Mouse (Mus musculus): ENCODE measurements around the gene Qk. TPM values are rescaled to one million over a fixed set of nuclear protein-coding genes. Genes with fewer than 3 reads are reported as not detected.

The Qk gene
- polyA plus RNA-seq, 1 experiment from 2014 or later: 38.1 TPM

DNA sequence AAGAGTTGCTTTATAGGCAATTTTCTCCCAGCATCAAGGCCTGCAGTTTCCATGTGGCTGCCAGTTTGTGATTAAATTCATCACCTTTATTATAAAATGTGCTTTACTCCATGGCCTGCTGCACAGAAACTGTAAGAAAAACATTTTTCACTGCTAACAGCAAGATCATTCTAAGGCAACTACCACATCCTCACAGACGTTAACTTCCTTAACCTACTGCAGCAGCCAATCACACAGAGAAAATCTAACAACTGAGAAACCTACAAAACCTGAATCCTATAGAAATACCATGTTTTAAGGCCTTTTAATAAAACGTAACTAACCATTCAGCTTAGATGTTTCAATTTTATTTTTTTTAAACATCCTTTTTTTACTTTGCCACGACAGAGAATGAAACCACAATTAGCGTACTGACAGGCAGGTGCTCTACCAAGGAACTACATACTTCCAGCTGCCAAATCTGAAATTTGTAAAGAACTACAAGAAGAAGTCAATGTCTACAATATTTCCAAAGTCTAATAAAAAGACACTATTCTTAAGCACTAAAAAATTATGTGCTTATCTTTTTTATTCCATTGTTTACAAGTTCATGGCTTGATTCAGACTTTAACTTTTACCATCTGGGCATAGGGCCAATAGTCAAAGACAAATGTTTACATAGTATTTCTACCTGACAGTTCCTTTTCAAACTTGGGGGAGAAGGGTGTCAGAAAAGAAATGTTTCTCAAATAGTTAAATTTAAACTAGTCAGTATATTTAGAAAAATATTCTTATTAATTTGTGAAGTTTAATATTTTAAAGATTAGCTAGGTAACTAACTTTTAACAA lies 18.5 kb downstream of the Qk start:
- WGBS: 32% methylated on average over 4 of the region's 4 CpGs
- Histone ChIP-seq H3K27ac (ENCODE audit: low read length) (0 out of 2 replicates have a peak overlapping the region, but pooled peaks have one; percentile 14), H3K4me2 (ENCODE audit: low read depth, low read length) (peak overlapping the region; percentile 44), H3K4me1 (ENCODE audit: control insufficient read depth, insufficient read depth, low read length) (peaks cover 24% of the 10 kb centered on the region), H3K27me3 (ENCODE audit: control insufficient read depth, insufficient read depth, low read length) (no peaks in the 10 kb centered on the region), H3K9me3 (replicated peaks; ENCODE audit: control insufficient read depth, low read length) (no peaks in the 10 kb centered on the region), H3K9ac (ENCODE audit: low read length) (peak overlapping the region; percentile 49), H3K4me3 (ENCODE audit: low read length) (peak overlapping the region; percentile 3), H3K36me3 (ENCODE audit: control insufficient read depth, insufficient read depth) (no peaks in the 10 kb centered on the region)
- ATAC-seq (replicated peaks; ENCODE audit: extremely low read depth, insufficient read depth, low FRiP score): no peak

DNA sequence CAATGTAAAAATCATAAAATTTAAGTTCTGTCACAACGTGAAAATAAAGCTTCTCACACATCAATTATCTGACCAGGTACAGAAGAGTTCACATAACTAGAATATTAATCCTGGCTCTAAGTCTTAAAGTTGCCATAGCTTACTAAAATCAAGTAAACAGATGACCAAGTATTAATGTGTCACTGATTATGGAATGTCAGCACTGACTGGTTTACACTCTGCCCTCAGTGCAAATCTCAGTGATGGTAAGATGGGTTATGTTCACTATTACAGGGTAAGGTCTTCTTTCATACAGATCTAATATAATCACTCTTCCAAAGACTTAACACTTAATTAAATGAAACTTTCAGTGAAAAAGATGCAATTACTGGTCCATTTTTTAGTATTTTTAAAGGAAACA lies 20.3 kb downstream of the Qk start:
- no peaks in the 10 kb centered on the region for H3K27me3 ChIP-seq (ENCODE audit: control insufficient read depth, insufficient read depth, low read length)
- ATAC-seq (replicated peaks; ENCODE audit: extremely low read depth, insufficient read depth, low FRiP score): no peak
- no peak overlapping the region for H3K27ac ChIP-seq (ENCODE audit: low read length)
- H3K4me3 ChIP-seq (ENCODE audit: low read length): no peak overlapping the region
- no peak overlapping the region; the same call in 1 of the 2 replicates for H3K4me2 ChIP-seq (ENCODE audit: low read depth, low read length)
- H3K4me1 ChIP-seq (ENCODE audit: control insufficient read depth, insufficient read depth, low read length): peaks cover 21% of the 10 kb centered on the region
- no peak overlapping the region for H3K9ac ChIP-seq (ENCODE audit: low read length)
- 40% methylated on average over 1 of the region's 1 CpGs for WGBS
- no peaks in the 10 kb centered on the region for H3K9me3 ChIP-seq (replicated peaks; ENCODE audit: control insufficient read depth, low read length)
- no peaks in the 10 kb centered on the region for H3K36me3 ChIP-seq (ENCODE audit: control insufficient read depth, insufficient read depth)

DNA sequence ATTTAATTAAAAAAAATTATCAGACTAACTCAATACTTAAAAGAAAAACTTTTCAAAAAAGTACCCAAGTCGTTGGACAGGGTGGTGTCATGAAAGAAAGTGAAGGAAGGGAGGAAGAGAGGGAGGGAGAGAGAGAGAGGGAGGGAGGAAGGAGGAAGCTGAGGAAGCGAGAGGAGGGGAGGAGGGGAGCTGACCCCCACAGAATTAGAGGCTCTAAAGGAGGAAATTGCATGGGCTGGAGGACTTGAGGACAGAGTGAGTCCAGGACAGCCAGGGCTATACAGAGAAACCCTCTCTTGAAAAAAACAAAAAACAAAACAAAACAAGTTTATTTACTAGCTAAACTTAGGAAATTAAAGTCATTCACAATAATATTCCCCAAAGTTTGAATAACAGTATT lies 27.1 kb downstream of the Qk start:
- no peak overlapping the region for H3K4me2 ChIP-seq (ENCODE audit: low read depth, low read length)
- no peaks in the 10 kb centered on the region for H3K36me3 ChIP-seq (ENCODE audit: control insufficient read depth, insufficient read depth)
- 36% methylated on average over 2 of the region's 2 CpGs for WGBS
- H3K4me1 ChIP-seq (ENCODE audit: control insufficient read depth, insufficient read depth, low read length): peaks cover 22% of the 10 kb centered on the region
- no peak overlapping the region; the same call in 1 of the 2 replicates for H3K27ac ChIP-seq (ENCODE audit: low read length)
- H3K27me3 ChIP-seq (ENCODE audit: control insufficient read depth, insufficient read depth, low read length): no peaks in the 10 kb centered on the region
- no peak overlapping the region for H3K4me3 ChIP-seq (ENCODE audit: low read length)
- no peak overlapping the region for H3K9ac ChIP-seq (ENCODE audit: low read length)
- no peaks in the 10 kb centered on the region for H3K9me3 ChIP-seq (replicated peaks; ENCODE audit: control insufficient read depth, low read length)
- no peak for ATAC-seq (replicated peaks; ENCODE audit: extremely low read depth, insufficient read depth, low FRiP score)

DNA sequence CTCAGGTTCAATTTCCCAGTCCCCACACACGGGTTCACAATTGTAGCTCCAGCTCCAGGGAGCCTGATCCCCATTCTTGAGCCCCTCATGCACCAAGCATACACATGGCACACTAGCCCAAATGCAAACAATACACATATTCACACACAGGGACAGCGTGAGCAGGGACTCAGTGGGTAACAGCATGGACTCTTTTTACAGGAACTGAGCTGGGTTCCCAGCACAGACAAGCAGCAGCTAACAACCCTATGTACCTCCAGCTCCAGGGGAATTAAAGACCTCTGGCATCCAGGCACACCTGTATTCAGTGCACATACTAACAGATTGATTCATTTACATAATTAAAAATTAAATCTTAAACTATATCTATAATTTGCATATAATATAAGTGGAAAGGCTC lies 34.9 kb downstream of the Qk start:
- Histone ChIP-seq H3K9me3 (replicated peaks; ENCODE audit: control insufficient read depth, low read length) (no peaks in the 10 kb centered on the region), H3K4me3 (ENCODE audit: low read length) (no peak overlapping the region), H3K4me2 (ENCODE audit: low read depth, low read length) (peak overlapping the region; percentile 16; the same call in 1 of the 2 replicates), H3K9ac (ENCODE audit: low read length) (no peak overlapping the region), H3K27me3 (ENCODE audit: control insufficient read depth, insufficient read depth, low read length) (no peaks in the 10 kb centered on the region), H3K4me1 (ENCODE audit: control insufficient read depth, insufficient read depth, low read length) (peaks cover 25% of the 10 kb centered on the region), H3K27ac (ENCODE audit: low read length) (no peak overlapping the region), H3K36me3 (ENCODE audit: control insufficient read depth, insufficient read depth) (peaks cover 2% of the 10 kb centered on the region; the same call in 1 of the 2 replicates)
- 41% methylated on average over 2 of the region's 2 CpGs for WGBS
- ATAC-seq (replicated peaks; ENCODE audit: extremely low read depth, insufficient read depth, low FRiP score): no peak

DNA sequence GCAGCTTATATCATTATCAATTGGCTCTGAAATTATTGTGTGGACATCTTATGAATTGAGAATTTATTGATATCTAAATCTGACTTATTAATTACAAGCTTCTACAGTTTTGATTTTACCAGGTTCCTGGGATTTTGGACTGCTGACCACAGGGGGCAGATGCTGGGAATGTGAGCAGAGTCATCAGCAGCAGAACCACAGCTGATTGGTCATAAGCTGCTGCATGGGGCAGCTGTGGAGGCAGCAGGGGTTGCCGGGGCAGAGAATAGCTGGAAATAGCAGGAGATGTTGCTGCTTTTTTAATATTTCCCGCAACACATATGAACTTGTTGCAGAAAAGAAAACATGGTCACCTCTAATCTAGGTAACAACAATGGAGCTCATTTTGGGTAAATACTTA lies 40.1 kb downstream of the Qk start:
- WGBS: 64% methylated on average over 2 of the region's 2 CpGs
- no peak overlapping the region for H3K9ac ChIP-seq (ENCODE audit: low read length)

DNA sequence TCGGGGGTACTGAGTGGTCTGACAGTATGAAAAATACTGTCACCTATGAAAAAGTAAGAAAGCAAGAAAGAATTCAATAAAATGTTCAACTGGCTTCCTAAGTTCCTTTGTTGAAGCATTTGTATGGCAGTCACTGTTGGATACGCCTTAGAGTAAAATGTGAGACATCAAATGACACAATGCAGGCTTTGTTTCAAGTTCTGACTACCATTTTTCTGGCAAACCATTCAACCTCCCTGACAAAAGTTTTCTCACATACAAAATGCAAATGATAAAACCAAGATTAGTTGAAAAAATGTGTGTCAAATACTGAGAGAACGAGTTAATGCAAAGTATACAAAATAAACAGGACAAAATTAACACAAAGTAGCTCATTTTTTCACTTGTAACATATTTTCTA lies 50.1 kb downstream of the Qk start:
- Histone ChIP-seq H3K36me3 (ENCODE audit: control insufficient read depth, insufficient read depth) (peaks cover 2% of the 10 kb centered on the region; the same call in 1 of the 2 replicates), H3K9me3 (replicated peaks; ENCODE audit: control insufficient read depth, low read length) (no peaks in the 10 kb centered on the region), H3K4me3 (ENCODE audit: low read length) (no peak overlapping the region), H3K27me3 (ENCODE audit: control insufficient read depth, insufficient read depth, low read length) (no peaks in the 10 kb centered on the region), H3K27ac (ENCODE audit: low read length) (no peak overlapping the region), H3K9ac (ENCODE audit: low read length) (no peak overlapping the region), H3K4me2 (ENCODE audit: low read depth, low read length) (no peak overlapping the region), H3K4me1 (ENCODE audit: control insufficient read depth, insufficient read depth, low read length) (peaks cover 10% of the 10 kb centered on the region)
- ATAC-seq (replicated peaks; ENCODE audit: extremely low read depth, insufficient read depth, low FRiP score): no peak
- 69% methylated on average over 3 of the region's 3 CpGs for WGBS

More for the DNA sequence above, 40.1 kb downstream of the Qk start:
- peaks cover 7% of the 10 kb centered on the region for H3K4me1 ChIP-seq (ENCODE audit: control insufficient read depth, insufficient read depth, low read length)
- H3K27me3 ChIP-seq (ENCODE audit: control insufficient read depth, insufficient read depth, low read length): no peaks in the 10 kb centered on the region
- no peak overlapping the region for H3K4me2 ChIP-seq (ENCODE audit: low read depth, low read length)
- no peak overlapping the region for H3K27ac ChIP-seq (ENCODE audit: low read length)
- peaks cover 9% of the 10 kb centered on the region; the same call in 1 of the 2 replicates for H3K36me3 ChIP-seq (ENCODE audit: control insufficient read depth, insufficient read depth)
- no peaks in the 10 kb centered on the region for H3K9me3 ChIP-seq (replicated peaks; ENCODE audit: control insufficient read depth, low read length)
- no peak overlapping the region for H3K4me3 ChIP-seq (ENCODE audit: low read length)
- ATAC-seq (replicated peaks; ENCODE audit: extremely low read depth, insufficient read depth, low FRiP score): no peak

DNA sequence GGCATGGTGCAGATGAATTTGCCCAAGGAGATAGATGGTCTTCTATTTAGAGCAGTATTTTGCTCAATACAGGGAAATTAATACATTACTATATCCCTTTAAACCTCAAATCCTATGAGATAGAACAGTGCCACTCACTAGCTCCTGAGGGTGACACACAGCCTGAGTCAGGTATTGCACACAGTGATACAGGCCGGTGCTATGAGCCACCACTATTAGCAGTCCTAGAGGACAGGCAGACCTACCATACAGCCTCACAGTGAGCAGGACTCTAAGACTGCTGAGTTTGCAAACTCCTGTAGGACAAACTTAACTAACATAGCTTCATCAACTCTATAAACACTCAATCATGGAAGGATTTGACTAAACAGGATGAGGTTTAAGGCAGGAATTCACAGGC lies 51.2 kb downstream of the Qk start:
- no peak for ATAC-seq (replicated peaks; ENCODE audit: extremely low read depth, insufficient read depth, low FRiP score)
- WGBS: 49% methylated on average over 1 of the region's 1 CpGs

DNA sequence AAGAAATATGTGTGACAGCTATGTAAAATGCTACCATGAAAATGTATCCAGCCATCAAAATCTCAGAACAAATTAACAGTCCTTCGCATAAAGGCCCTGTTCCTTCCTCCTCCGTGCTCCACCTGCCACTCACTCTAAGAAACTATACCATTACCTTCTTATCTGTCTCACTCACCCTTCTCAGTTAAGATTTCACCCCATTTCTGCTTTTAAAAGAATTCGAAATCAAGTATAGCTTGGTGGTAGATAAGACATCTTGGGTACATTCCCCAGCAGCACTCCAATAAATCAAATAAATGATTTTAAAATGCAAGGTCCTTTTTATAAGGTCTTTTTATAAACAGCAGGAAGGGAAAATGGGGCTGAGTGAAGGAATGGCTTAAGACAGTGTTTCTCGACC lies 53.4 kb downstream of the Qk start:
- Histone ChIP-seq H3K4me3 (ENCODE audit: low read length) (no peak overlapping the region), H3K27ac (ENCODE audit: low read length) (no peak overlapping the region), H3K36me3 (ENCODE audit: control insufficient read depth, insufficient read depth) (peaks cover 2% of the 10 kb centered on the region; the same call in 1 of the 2 replicates), H3K4me1 (ENCODE audit: control insufficient read depth, insufficient read depth, low read length) (peaks cover 10% of the 10 kb centered on the region), H3K27me3 (ENCODE audit: control insufficient read depth, insufficient read depth, low read length) (no peaks in the 10 kb centered on the region), H3K9ac (ENCODE audit: low read length) (no peak overlapping the region), H3K9me3 (replicated peaks; ENCODE audit: control insufficient read depth, low read length) (no peaks in the 10 kb centered on the region), H3K4me2 (ENCODE audit: low read depth, low read length) (no peak overlapping the region)
- 68% methylated on average over 4 of the region's 4 CpGs for WGBS
- ATAC-seq (replicated peaks; ENCODE audit: extremely low read depth, insufficient read depth, low FRiP score): no peak

More for the DNA sequence above, 51.2 kb downstream of the Qk start:
- Histone ChIP-seq H3K36me3 (ENCODE audit: control insufficient read depth, insufficient read depth) (peaks cover 2% of the 10 kb centered on the region; the same call in 1 of the 2 replicates), H3K27me3 (ENCODE audit: control insufficient read depth, insufficient read depth, low read length) (no peaks in the 10 kb centered on the region), H3K9me3 (replicated peaks; ENCODE audit: control insufficient read depth, low read length) (no peaks in the 10 kb centered on the region), H3K27ac (ENCODE audit: low read length) (no peak overlapping the region), H3K4me2 (ENCODE audit: low read depth, low read length) (no peak overlapping the region), H3K4me3 (ENCODE audit: low read length) (no peak overlapping the region), H3K4me1 (ENCODE audit: control insufficient read depth, insufficient read depth, low read length) (peaks cover 10% of the 10 kb centered on the region), H3K9ac (ENCODE audit: low read length) (no peak overlapping the region)

DNA sequence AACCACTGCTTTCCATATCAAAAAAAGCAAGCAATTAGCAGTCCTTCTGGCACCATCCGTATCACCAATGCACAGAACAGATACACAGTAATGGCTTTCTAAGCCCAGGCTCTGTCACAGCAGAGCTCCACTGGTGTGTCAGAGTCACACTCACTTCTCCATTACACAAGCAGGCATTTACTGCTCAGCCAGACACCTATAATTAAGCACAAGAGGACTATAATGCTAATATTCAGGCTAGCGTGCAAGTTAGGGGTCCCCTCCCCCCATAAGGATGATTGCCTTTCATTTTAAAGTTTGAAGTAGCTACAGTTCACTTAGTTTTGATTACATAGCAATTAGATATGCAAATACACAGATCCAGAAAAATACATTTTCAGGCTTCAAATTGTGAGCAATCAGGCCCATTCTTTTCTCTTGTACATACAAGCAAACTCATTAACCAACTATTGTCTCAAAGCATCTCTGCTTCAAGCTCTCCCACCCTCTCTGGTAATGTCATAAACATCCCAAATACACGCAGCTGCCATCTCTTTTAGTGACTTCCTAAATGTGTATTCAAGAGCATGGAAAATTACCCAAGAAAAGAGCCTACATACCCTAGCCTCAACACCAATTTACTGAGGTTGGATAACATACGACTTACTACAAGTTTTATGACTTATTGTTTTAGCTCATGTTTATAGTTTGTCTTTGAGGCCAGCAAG lies 68.2 kb downstream of the Qk start:
- no peaks in the 10 kb centered on the region for H3K27me3 ChIP-seq (ENCODE audit: control insufficient read depth, insufficient read depth, low read length)
- no peaks in the 10 kb centered on the region for H3K9me3 ChIP-seq (replicated peaks; ENCODE audit: control insufficient read depth, low read length)
- no peak overlapping the region for H3K9ac ChIP-seq (ENCODE audit: low read length)
- H3K36me3 ChIP-seq (ENCODE audit: control insufficient read depth, insufficient read depth): no peaks in the 10 kb centered on the region
- ATAC-seq (replicated peaks; ENCODE audit: extremely low read depth, insufficient read depth, low FRiP score): no peak
- no peak overlapping the region for H3K27ac ChIP-seq (ENCODE audit: low read length)
- H3K4me1 ChIP-seq (ENCODE audit: control insufficient read depth, insufficient read depth, low read length): peaks cover 16% of the 10 kb centered on the region
- WGBS: 63% methylated on average over 4 of the region's 4 CpGs
- no peak overlapping the region for H3K4me3 ChIP-seq (ENCODE audit: low read length)
- no peak overlapping the region for H3K4me2 ChIP-seq (ENCODE audit: low read depth, low read length)

All from heart, embryonic 16.5 days (tissue).